Mouse (Mus musculus) layer of hippocampus, postnatal 14 days (tissue): ENCODE results near the gene Pten. TPM values are rescaled to one million over a fixed set of nuclear protein-coding genes. Genes with fewer than 3 reads are reported as not detected.
"Not testable (repeated sequence)": the region's sequence is repeated elsewhere in the genome, so short reads cannot be mapped to it uniquely, and the experiment has no call there.

ENCODE experiments used
- DNase-seq, 2 experiments: peaks; one replicate each; pipeline ENCODE4 v3.0.0; 2021 to 2022; ENCODE audit warnings: low spot score in 2 of 2, mixed read lengths in 1 of 2
- total RNA-seq, 2 experiments: library from RNA; stranded (reverse); gene quantifications; 2 replicates each; pipeline ENCODE4 v1.2.3; 2021

Gene Pten
- total RNA-seq, 2 experiments from 2014 or later = 114 to 125 TPM

- no peak for DNase-seq
Observed at GRCm38 (mm10) chr19:32804703-32805102, 47.4 kb downstream of the Pten start.

GRCm38 (mm10) chr19:32807610-32808009 is 50.3 kb downstream of the Pten start:
- DNase-seq = no peak

- no peak for DNase-seq
Observed at GRCm38 (mm10) chr19:32808690-32809089, 51.4 kb downstream of the Pten start.

GRCm38 (mm10) chr19:32809117-32809516 is 51.8 kb downstream of the Pten start:
- no peak for DNase-seq

- no peak for DNase-seq
Observed at GRCm38 (mm10) chr19:32818759-32819158, 61.5 kb downstream of the Pten start.

GRCm38 (mm10) chr19:32822959-32823358 is 65.7 kb downstream of the Pten start:
- DNase-seq = not testable (repeated sequence)

GRCm38 (mm10) chr19:32826616-32827015 is 69.3 kb downstream of the Pten start:
- DNase-seq = no peak

- no peak for DNase-seq
Observed at GRCm38 (mm10) chr19:32829871-32830270, 72.6 kb downstream of the Pten start.

GRCm38 (mm10) chr19:32831286-32831685 is 74.0 kb downstream of the Pten start:
- no peak for DNase-seq

- no peak for DNase-seq
Observed at GRCm38 (mm10) chr19:32840491-32840890, 83.2 kb downstream of the Pten start.

- DNase-seq = no peak
Observed at GRCm38 (mm10) chr19:32844486-32844885, 87.2 kb downstream of the Pten start.

GRCm38 (mm10) chr19:32848041-32848440 is 90.7 kb downstream of the Pten start:
- no peak for DNase-seq

- DNase-seq = no peak
Observed at GRCm38 (mm10) chr19:32852306-32852705, 95.0 kb downstream of the Pten start.

- no peak for DNase-seq
Observed at GRCm38 (mm10) chr19:32861675-32862575, 104.6 kb downstream of the Pten start.

- no peak for DNase-seq
Observed at GRCm38 (mm10) chr19:32866765-32867164, 109.5 kb downstream of the Pten start.

GRCm38 (mm10) chr19:32867181-32867897 is 110.0 kb downstream of the Pten start:
- DNase-seq = no peak

- DNase-seq = no peak
Observed at GRCm38 (mm10) chr19:32868560-32868959, 111.3 kb downstream of the Pten start.

GRCm38 (mm10) chr19:32869053-32869680 is 111.9 kb downstream of the Pten start:
- DNase-seq = no peak

GRCm38 (mm10) chr19:32873904-32874637 is 116.8 kb downstream of the Pten start:
- DNase-seq = no peak
